Mouse (Mus musculus): ENCODE measurements at regions not wholly inside any gene's neighbourhood (a gene's known extent, or its start where the extent isn't known, plus 50 kb on each side); places are given as distances from the start of the nearest gene placed in this dataset.

- no peaks in the 10 kb centered on the region for H3K9me3 ChIP-seq
- no peaks in the 10 kb centered on the region for H3K27me3 ChIP-seq
- no peaks in the 10 kb centered on the region for H3K36me3 ChIP-seq
- no peak overlapping the region for H3K4me3 ChIP-seq
- peaks cover 9% of the 10 kb centered on the region for H3K4me1 ChIP-seq (replicated peaks)
- no peak for ATAC-seq (ENCODE audit: low FRiP score)
- no peak overlapping the region for H3K9ac ChIP-seq
- WGBS = 85% methylated on average over 3 of the region's 3 CpGs
- no peak overlapping the region for H3K27ac ChIP-seq
- no peak overlapping the region for H3K4me2 ChIP-seq
These were observed 95.0 kb upstream of the 1700025G04Rik start for GRCm38 (mm10) chr1:152184956-152185355.

- 86% methylated on average over 9 of the region's 9 CpGs for WGBS
- Histone ChIP-seq H3K27me3 (0 out of 2 replicates have a peak, but pooled peaks cover 3% of the 10 kb centered on the region), H3K27ac (no peak overlapping the region), H3K4me3 (no peak overlapping the region), H3K4me1 (replicated peaks) (peaks cover 4% of the 10 kb centered on the region), H3K9me3 (no peaks in the 10 kb centered on the region), H3K4me2 (no peak overlapping the region), H3K36me3 (no peaks in the 10 kb centered on the region), H3K9ac (no peak overlapping the region)
- ATAC-seq (ENCODE audit: low FRiP score) = no peak
These were observed 86.5 kb upstream of the 1700025G04Rik start for GRCm38 (mm10) chr1:152176267-152176970.

GRCm38 (mm10) chr1:152175691-152176090 is 85.8 kb upstream of the 1700025G04Rik start:
- no peak for ATAC-seq (ENCODE audit: low FRiP score)
- Histone ChIP-seq H3K27ac (no peak overlapping the region), H3K4me1 (replicated peaks) (peaks cover 10% of the 10 kb centered on the region), H3K27me3 (0 out of 2 replicates have a peak, but pooled peaks cover 3% of the 10 kb centered on the region), H3K36me3 (no peaks in the 10 kb centered on the region), H3K9ac (no peak overlapping the region), H3K9me3 (no peaks in the 10 kb centered on the region), H3K4me2 (no peak overlapping the region), H3K4me3 (no peak overlapping the region)
- 92% methylated on average over 3 of the region's 3 CpGs for WGBS

DNA sequence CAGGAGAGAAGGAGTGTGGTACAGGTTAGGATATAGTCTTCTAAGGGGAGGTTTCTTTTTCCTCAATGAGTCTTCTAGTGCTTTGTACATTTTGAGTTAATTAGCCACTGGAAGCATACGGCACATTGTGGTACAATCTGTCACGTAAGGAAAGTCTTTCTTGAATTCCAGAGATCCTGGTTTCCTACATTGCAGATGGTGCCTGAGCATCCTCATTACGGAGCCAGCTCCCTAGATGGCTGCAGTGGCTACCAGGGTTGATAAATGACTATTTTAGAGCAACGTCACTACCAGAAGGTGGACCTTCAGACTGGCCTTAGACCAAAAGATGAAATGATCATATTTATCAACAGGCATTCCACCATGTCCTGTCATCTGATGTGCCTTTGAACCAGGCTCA is 84.5 kb upstream of the 1700025G04Rik start:
- 89% methylated on average over 4 of the region's 4 CpGs for whole genome bisulfite sequencing
- Histone ChIP-seq H3K27me3 (0 out of 2 replicates have a peak, but pooled peaks cover 3% of the 10 kb centered on the region), H3K4me1 (replicated peaks) (peaks cover 14% of the 10 kb centered on the region), H3K27ac (no peak overlapping the region), H3K4me3 (no peak overlapping the region), H3K36me3 (no peaks in the 10 kb centered on the region), H3K4me2 (no peak overlapping the region), H3K9ac (no peak overlapping the region), H3K9me3 (no peaks in the 10 kb centered on the region)
- no peak for ATAC-seq (ENCODE audit: low FRiP score)

DNA sequence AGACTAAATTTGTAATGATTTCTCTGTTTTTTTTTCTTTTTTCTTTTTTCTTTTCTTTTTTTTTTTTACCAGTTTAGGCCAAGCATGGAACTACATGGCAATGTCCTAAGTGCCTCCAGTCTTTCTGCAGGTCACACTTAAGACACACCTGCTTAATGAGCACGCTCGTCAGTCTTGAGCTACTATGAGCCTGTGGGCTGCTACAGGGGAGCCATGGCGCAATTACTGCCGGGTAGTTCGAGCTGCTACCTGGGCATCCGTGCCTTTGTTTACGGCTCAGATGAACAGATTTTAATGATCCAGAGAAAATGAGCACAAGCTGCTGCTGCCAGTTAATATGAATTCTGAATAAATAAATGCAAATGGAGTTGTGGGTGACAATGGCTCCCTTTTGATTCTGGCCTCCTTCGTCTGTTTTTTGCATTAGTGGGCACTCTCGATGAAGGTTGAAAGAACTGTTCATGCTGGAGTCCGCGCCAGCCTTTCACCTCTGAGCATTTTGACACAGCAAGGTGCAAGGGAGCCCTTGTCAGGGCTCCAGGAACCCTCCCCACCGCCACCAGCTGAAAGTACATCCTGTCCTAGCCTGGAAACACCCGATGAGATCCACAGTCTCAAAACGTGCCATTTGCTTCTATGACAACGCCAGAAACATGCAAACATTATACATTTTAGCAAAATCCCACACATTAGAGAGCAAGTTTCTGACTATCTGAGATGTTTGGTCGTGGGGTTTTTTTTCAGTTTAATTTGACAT is 81.3 kb upstream of the 1700025G04Rik start:
- Histone ChIP-seq H3K9ac (0 out of 2 replicates have a peak overlapping the region, but pooled peaks have one; percentile 20), H3K27ac (peak overlapping the region; percentile 77), H3K4me3 (no peak overlapping the region), H3K4me2 (no peak overlapping the region), H3K36me3 (no peaks in the 10 kb centered on the region), H3K27me3 (0 out of 2 replicates have a peak, but pooled peaks cover 3% of the 10 kb centered on the region), H3K9me3 (no peaks in the 10 kb centered on the region), H3K4me1 (replicated peaks) (peaks cover 16% of the 10 kb centered on the region)
- ATAC-seq (ENCODE audit: low FRiP score) = no peak
- 39% methylated on average over 16 of the region's 16 CpGs for WGBS

DNA sequence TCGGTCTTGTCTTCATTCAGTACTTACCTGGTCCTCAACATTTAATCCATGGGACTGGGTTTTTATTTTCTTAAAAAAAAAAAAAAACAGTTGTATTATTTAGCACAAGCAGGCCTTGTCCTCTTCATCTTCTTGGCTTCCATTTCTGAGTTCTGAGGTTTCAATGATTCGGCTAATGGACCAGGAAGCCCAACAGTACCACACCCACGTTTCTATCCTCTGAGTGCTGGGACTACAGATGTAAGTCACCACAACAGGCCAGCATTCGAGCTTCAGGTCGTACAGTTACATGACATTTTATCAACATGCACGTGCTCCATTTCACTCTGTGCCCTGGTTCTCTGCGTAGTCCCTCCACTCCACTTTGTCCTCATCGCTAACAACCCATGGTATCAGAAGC is 80.7 kb upstream of the 1700025G04Rik start:
- Histone ChIP-seq H3K4me2 (no peak overlapping the region), H3K27me3 (0 out of 2 replicates have a peak, but pooled peaks cover 3% of the 10 kb centered on the region), H3K9ac (no peak overlapping the region), H3K9me3 (no peaks in the 10 kb centered on the region), H3K4me3 (no peak overlapping the region), H3K36me3 (no peaks in the 10 kb centered on the region), H3K27ac (peak overlapping the region; percentile 77; the same call in 1 of the 2 replicates), H3K4me1 (replicated peaks) (peaks cover 22% of the 10 kb centered on the region)
- no peak for ATAC-seq (ENCODE audit: low FRiP score)
- WGBS = 88% methylated on average over 8 of the region's 8 CpGs

DNA sequence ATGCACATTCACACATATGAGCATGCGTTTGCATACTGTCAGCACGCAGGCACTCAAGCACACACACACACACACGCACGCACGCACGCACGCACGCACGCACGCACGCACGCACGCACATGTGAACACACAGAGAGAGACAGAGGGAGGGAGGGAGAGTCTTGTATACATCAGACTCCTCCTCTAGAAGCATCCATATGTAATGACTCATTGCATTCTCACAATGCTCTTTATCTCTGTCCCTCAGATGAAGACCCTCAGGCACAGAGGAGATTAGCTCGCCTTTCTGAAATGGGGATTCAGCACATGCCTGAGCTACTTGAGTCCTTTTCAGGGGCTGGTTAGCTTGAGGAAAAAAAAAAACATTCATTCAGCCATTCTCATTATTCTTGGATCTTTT is 79.6 kb upstream of the 1700025G04Rik start:
- Histone ChIP-seq H3K36me3 (no peaks in the 10 kb centered on the region), H3K9me3 (no peaks in the 10 kb centered on the region), H3K27ac (peak overlapping the region; percentile 55; the same call in 1 of the 2 replicates), H3K27me3 (no peaks in the 10 kb centered on the region), H3K9ac (no peak overlapping the region), H3K4me2 (no peak overlapping the region), H3K4me1 (replicated peaks) (peaks cover 33% of the 10 kb centered on the region), H3K4me3 (no peak overlapping the region)
- 81% methylated on average over 14 of the region's 14 CpGs for WGBS
- ATAC-seq (ENCODE audit: low FRiP score) = no peak

GRCm38 (mm10) chr1:152168284-152168683 is 78.4 kb upstream of the 1700025G04Rik start:
- Histone ChIP-seq H3K9ac (no peak overlapping the region), H3K36me3 (no peaks in the 10 kb centered on the region), H3K4me2 (no peak overlapping the region), H3K4me1 (replicated peaks) (peaks cover 39% of the 10 kb centered on the region), H3K9me3 (no peaks in the 10 kb centered on the region), H3K27ac (no peak overlapping the region), H3K4me3 (no peak overlapping the region), H3K27me3 (no peaks in the 10 kb centered on the region)
- ATAC-seq (ENCODE audit: low FRiP score) = no peak
- 76% methylated on average over 4 of the region's 4 CpGs for WGBS

GRCm38 (mm10) chr1:152167716-152168115 is 77.8 kb upstream of the 1700025G04Rik start:
- no peak overlapping the region for H3K4me3 ChIP-seq
- H3K4me2 ChIP-seq = no peak overlapping the region
- H3K9ac ChIP-seq = no peak overlapping the region
- peaks cover 39% of the 10 kb centered on the region for H3K4me1 ChIP-seq (replicated peaks)
- no peaks in the 10 kb centered on the region for H3K27me3 ChIP-seq
- no peak overlapping the region for H3K27ac ChIP-seq
- no peaks in the 10 kb centered on the region for H3K9me3 ChIP-seq
- WGBS = 95% methylated on average over 5 of the region's 5 CpGs
- no peak for ATAC-seq (ENCODE audit: low FRiP score)
- H3K36me3 ChIP-seq = no peaks in the 10 kb centered on the region

DNA sequence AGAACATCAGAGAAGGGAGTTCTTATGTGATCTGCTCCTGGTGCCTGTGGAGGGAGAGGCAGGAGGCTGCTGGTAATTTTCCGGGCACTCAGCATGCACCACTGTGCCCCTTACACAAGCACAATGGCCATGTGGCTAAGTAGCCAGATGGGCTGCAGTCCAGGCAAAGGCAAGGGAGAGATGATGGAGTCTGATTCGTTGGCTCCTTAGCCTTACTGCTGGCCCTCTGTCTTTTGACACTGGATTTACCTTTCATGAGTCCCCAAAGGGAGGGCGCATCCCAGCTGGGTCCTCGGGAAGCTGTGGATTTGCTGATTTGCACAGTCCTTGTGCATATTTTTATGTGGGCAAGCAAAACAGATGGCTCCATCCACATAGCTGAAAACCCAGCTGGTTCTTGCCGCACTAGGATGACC is 75.6 kb upstream of the 1700025G04Rik start:
- Histone ChIP-seq H3K4me1 (replicated peaks) (peaks cover 30% of the 10 kb centered on the region), H3K27ac (peak overlapping the region; percentile 90), H3K36me3 (no peaks in the 10 kb centered on the region), H3K9me3 (no peaks in the 10 kb centered on the region), H3K4me2 (peak overlapping the region; percentile 18), H3K27me3 (no peaks in the 10 kb centered on the region), H3K9ac (no peak overlapping the region), H3K4me3 (no peak overlapping the region)
- 29% methylated on average over 5 of the region's 5 CpGs for WGBS
- ATAC-seq (ENCODE audit: low FRiP score) = peak; percentile 82

- no peaks in the 10 kb centered on the region for H3K27me3 ChIP-seq
- peak; percentile 85 for ATAC-seq (ENCODE audit: low FRiP score)
- peaks cover 30% of the 10 kb centered on the region for H3K4me1 ChIP-seq (replicated peaks)
- H3K27ac ChIP-seq = peak overlapping the region; percentile 90
- no peaks in the 10 kb centered on the region for H3K9me3 ChIP-seq
- no peak overlapping the region for H3K4me3 ChIP-seq
- H3K9ac ChIP-seq = no peak overlapping the region
- no peaks in the 10 kb centered on the region for H3K36me3 ChIP-seq
- peak overlapping the region; percentile 18 for H3K4me2 ChIP-seq
- WGBS = 36% methylated on average over 12 of the region's 12 CpGs
These were observed 75.0 kb upstream of the 1700025G04Rik start for GRCm38 (mm10) chr1:152164843-152165489.

DNA sequence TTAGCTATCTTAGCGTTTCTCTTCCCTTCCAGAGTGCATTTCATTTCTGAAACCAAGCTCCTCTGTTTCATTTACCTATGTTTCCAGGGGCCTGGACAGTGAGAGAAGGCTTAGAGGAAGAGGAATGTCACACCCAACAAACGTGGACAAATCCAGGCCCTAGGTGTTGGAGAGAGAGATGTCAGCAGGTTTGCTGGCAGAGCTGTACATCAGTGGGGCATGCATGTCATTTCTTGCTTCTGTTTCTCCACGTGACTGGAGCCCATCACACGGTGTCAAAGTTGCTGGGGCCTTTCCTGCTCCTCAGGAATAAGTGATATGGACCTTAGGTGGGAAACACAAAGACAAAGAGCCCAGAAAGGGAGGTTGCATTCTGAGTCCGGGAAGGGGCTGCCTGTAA is 74.3 kb upstream of the 1700025G04Rik start:
- no peak overlapping the region for H3K9ac ChIP-seq
- no peaks in the 10 kb centered on the region for H3K9me3 ChIP-seq
- H3K36me3 ChIP-seq = no peaks in the 10 kb centered on the region
- no peak overlapping the region for H3K4me3 ChIP-seq
- H3K27me3 ChIP-seq = no peaks in the 10 kb centered on the region
- H3K4me2 ChIP-seq = no peak overlapping the region
- no peak; the same call in 1 of the 2 replicates for ATAC-seq (ENCODE audit: low FRiP score)
- peaks cover 24% of the 10 kb centered on the region for H3K4me1 ChIP-seq (replicated peaks)
- 70% methylated on average over 5 of the region's 5 CpGs for WGBS
- peak overlapping the region; percentile 90 for H3K27ac ChIP-seq

Measured in hindbrain, embryonic 13.5 days (tissue).